Mouse (Mus musculus) myocyte (in vitro differentiated cells): Measurements from ENCODE around the gene Cnot6l.

Experiments used
- CEBPB ChIP-seq: IDR thresholded peaks from 2 replicates; pipeline ENCODE4 v1.6.1; 2011; ENCODE audit warnings: mild to moderate bottlenecking, moderate library complexity; ENCODE audit not compliant: poor library complexity, insufficient read depth, severe bottlenecking
- MYOG ChIP-seq, 3 experiments: IDR thresholded peaks; one replicate each; pipeline ENCODE4 v1.6.1; 2011; ENCODE audit warnings: control low read depth in 2 of 3, low read depth in 2 of 3, mild to moderate bottlenecking in 2 of 3; ENCODE audit not compliant: insufficient read length in 2 of 3, control insufficient read depth in 1 of 3, insufficient read depth in 1 of 3
- POLR2A ChIP-seq: IDR thresholded peaks from one replicate; pipeline ENCODE4 v1.6.1; 2011; ENCODE audit warnings: low read depth, mild to moderate bottlenecking, control low read depth, moderate library complexity; ENCODE audit not compliant: insufficient read length
- POLR2AphosphoS2 ChIP-seq: IDR thresholded peaks from one replicate; pipeline ENCODE4 v1.6.1; 2011; ENCODE audit warnings: low read depth, control low read depth; ENCODE audit not compliant: insufficient read length
- REST ChIP-seq: IDR thresholded peaks from one replicate; pipeline ENCODE4 v1.6.1; 2011; ENCODE audit warnings: mild to moderate bottlenecking, control low read depth, moderate library complexity; ENCODE audit not compliant: insufficient read depth, insufficient read length
- TCF12 ChIP-seq: IDR thresholded peaks from one replicate; pipeline ENCODE4 v1.6.1; 2011; ENCODE audit warnings: mild to moderate bottlenecking, control low read depth; ENCODE audit not compliant: poor library complexity, insufficient read depth, severe bottlenecking
- TCF3 ChIP-seq: IDR thresholded peaks from one replicate; pipeline ENCODE4 v1.6.1; 2011; ENCODE audit warnings: low read depth, control low read depth; ENCODE audit not compliant: insufficient read length
- USF1 ChIP-seq: IDR thresholded peaks from one replicate; pipeline ENCODE4 v1.6.1; 2011; ENCODE audit warnings: low read depth, mild to moderate bottlenecking, control low read depth, moderate library complexity

- TF ChIP-seq POLR2A (no peak), REST (no peak), USF1 (no peak), TCF12 (no peak), POLR2AphosphoS2 (no peak), CEBPB (no peak), MYOG (IDR thresholded peaks at IDR 0.05; ENCODE audit: control insufficient read depth in 1 of 3, insufficient read depth in 1 of 3, insufficient read length in 2 of 3, low read depth in 2 of 3) (no peak), TCF3 (no peak)
Measured at GRCm38 (mm10) chr5:96191251-96191650, 27.3 kb upstream of the Cnot6l start.
